Mouse (Mus musculus) erythroid progenitor cell, adult 5-6 weeks (primary cell): ENCODE data around the gene Oxt. TPM values are rescaled to one million over a fixed set of nuclear protein-coding genes. Genes with fewer than 3 reads are reported as not detected.

Experiments used
- ATAC-seq: replicated peaks from 2 replicates; pipeline ENCODE4 v1.8.0; 2016; ENCODE audit warnings: moderate number of reproducible peaks, mild to moderate bottlenecking, moderate TSS enrichment, inconsistent platforms; ENCODE audit not compliant: poor library complexity, low FRiP score, severe bottlenecking
- total RNA-seq, 2 experiments: library from RNA; stranded (forward) in 1 of 2; stranded (reverse) in 1 of 2; fragments of 150-400 nt in 1 of 2; fragments of 186-747, 209-891 nt in 1 of 2; gene quantifications; 2 replicates each; pipeline versions ENCODE4 v1.2.3 to v1.2.4; 2015 to 2017; ENCODE audit warnings: low replicate concordance in 2 of 2

Gene Oxt
- total RNA-seq, 2 experiments from 2014 or later: not detected

GRCm38 (mm10) chr2:130577021-130577420 lies 1.0 kb downstream of the Oxt start:
- no peak for ATAC-seq

- no peak for ATAC-seq
These were observed 1.7 kb downstream of the Oxt start for GRCm38 (mm10) chr2:130577632-130578031.

- no peak for ATAC-seq
These were observed 2.2 kb downstream of the Oxt start for GRCm38 (mm10) chr2:130578148-130578547.

GRCm38 (mm10) chr2:130579791-130580190 lies 3.8 kb downstream of the Oxt start:
- ATAC-seq: no peak

- ATAC-seq: no peak
These were observed 5.2 kb downstream of the Oxt start for GRCm38 (mm10) chr2:130581201-130581600.

- ATAC-seq: no peak
These were observed 6.6 kb downstream of the Oxt start, which contains the start of gene Avp for GRCm38 (mm10) chr2:130582552-130582951. TSS of gene Avp (minus strand) at chr2:130582554.

GRCm38 (mm10) chr2:130583902-130584560 lies 8.1 kb downstream of the Oxt start:
- ATAC-seq: no peak

- ATAC-seq: no peak
These were observed 10.0 kb downstream of the Oxt start for GRCm38 (mm10) chr2:130586016-130586415.

- no peak for ATAC-seq
These were observed 12.4 kb downstream of the Oxt start for GRCm38 (mm10) chr2:130588373-130588772.

- ATAC-seq: no peak
These were observed 13.2 kb downstream of the Oxt start for GRCm38 (mm10) chr2:130589157-130589556.

- no peak for ATAC-seq
These were observed 13.8 kb downstream of the Oxt start for GRCm38 (mm10) chr2:130589761-130590160.

- no peak for ATAC-seq
These were observed 15.0 kb downstream of the Oxt start for GRCm38 (mm10) chr2:130591016-130591415.

GRCm38 (mm10) chr2:130595596-130595995 lies 19.6 kb downstream of the Oxt start:
- ATAC-seq: no peak

- 0 out of 2 replicates have a peak, but pooled peaks have one; percentile 40 for ATAC-seq
These were observed 21.6 kb downstream of the Oxt start for GRCm38 (mm10) chr2:130597601-130598010.

- ATAC-seq: no peak
These were observed 22.4 kb downstream of the Oxt start for GRCm38 (mm10) chr2:130598399-130598798.

GRCm38 (mm10) chr2:130602195-130602594 lies 26.2 kb downstream of the Oxt start:
- no peak for ATAC-seq

GRCm38 (mm10) chr2:130613091-130613490 lies 37.1 kb downstream of the Oxt start:
- ATAC-seq: no peak

GRCm38 (mm10) chr2:130618972-130619371 lies 43.0 kb downstream of the Oxt start:
- no peak for ATAC-seq
